Mouse (Mus musculus): Measurements from ENCODE around the gene Olfr1251. TPM values are rescaled to one million over a fixed set of nuclear protein-coding genes. Genes with fewer than 3 reads are reported as not detected.

The Olfr1251 gene
- not detected for polyA plus RNA-seq (2014; fragmentation: Illumina TruSeq; extraction: RNeasy Lipid Tissue Mini Kit (QIAGEN cat#74804); ENCODE audit: low replicate concordance)

DNA sequence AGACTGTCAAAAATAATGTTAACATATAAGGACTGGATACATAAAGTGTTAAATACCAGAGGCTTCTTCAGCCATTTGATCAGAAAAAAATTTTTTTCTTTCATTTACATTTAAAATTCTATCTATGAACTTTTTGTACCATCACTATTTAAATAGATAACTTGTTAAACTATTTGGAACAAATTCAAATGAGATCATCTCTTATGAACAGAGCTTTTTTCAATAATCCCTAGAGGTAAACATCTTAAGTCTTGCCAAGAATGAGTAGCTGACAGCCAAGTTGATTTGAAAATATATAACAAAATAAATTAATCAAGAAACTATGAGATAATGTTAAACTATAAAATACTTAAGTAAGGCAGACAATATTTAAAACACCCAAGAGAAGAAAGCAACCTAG, at the start of gene Olfr1251:
Gene Olfr1251, minus strand, starts transcription at position 101 of the 400 bp plus-strand sequence.

GRCm38 (mm10) chr2:89661367-89661766, 10.4 kb downstream of the Olfr1251 start, which contains the start of gene Olfr1250:
Gene Olfr1250, minus strand, starts transcription at chr2:89661467.

GRCm38 (mm10) chr2:89634883-89635282, 36.9 kb downstream of the Olfr1251 start, which contains the start of gene Olfr1249:
Gene Olfr1249, minus strand, starts transcription at chr2:89634983.

GRCm38 (mm10) chr2:89618145-89618544, 53.6 kb downstream of the Olfr1251 start, which contains the start of gene Olfr1248:
Gene Olfr1248, minus strand, starts transcription at chr2:89618245.

Other genes with a start within 250 kb of the Olfr1251 start
- not detected for gene Olfr1240, start 228.9 kb downstream of the Olfr1251 start, polyA plus RNA-seq (2014; fragmentation: Illumina TruSeq; extraction: RNeasy Lipid Tissue Mini Kit (QIAGEN cat#74804); ENCODE audit: low replicate concordance)
- gene Olfr1241, start 184.8 kb downstream of the Olfr1251 start, polyA plus RNA-seq (2014; fragmentation: Illumina TruSeq; extraction: RNeasy Lipid Tissue Mini Kit (QIAGEN cat#74804); ENCODE audit: low replicate concordance), result not detected
- gene Olfr1242, start 173.6 kb downstream of the Olfr1251 start, polyA plus RNA-seq (2014; fragmentation: Illumina TruSeq; extraction: RNeasy Lipid Tissue Mini Kit (QIAGEN cat#74804); ENCODE audit: low replicate concordance), result not detected
- gene Olfr1243, start 140.4 kb downstream of the Olfr1251 start, polyA plus RNA-seq (2014; fragmentation: Illumina TruSeq; extraction: RNeasy Lipid Tissue Mini Kit (QIAGEN cat#74804); ENCODE audit: low replicate concordance), result not detected
- gene Olfr1245, start 93.5 kb downstream of the Olfr1251 start, polyA plus RNA-seq (2014; fragmentation: Illumina TruSeq; extraction: RNeasy Lipid Tissue Mini Kit (QIAGEN cat#74804); ENCODE audit: low replicate concordance), result not detected
- gene Olfr1246, start 78.8 kb downstream of the Olfr1251 start, polyA plus RNA-seq (2014; fragmentation: Illumina TruSeq; extraction: RNeasy Lipid Tissue Mini Kit (QIAGEN cat#74804); ENCODE audit: low replicate concordance), result not detected
- not detected for gene Olfr1247, start 57.8 kb downstream of the Olfr1251 start, polyA plus RNA-seq (2014; fragmentation: Illumina TruSeq; extraction: RNeasy Lipid Tissue Mini Kit (QIAGEN cat#74804); ENCODE audit: low replicate concordance)
- not detected for gene Olfr1248, start 53.7 kb downstream of the Olfr1251 start, polyA plus RNA-seq (2014; fragmentation: Illumina TruSeq; extraction: RNeasy Lipid Tissue Mini Kit (QIAGEN cat#74804); ENCODE audit: low replicate concordance)
- gene Olfr1249, start 37.0 kb downstream of the Olfr1251 start, polyA plus RNA-seq (2014; fragmentation: Illumina TruSeq; extraction: RNeasy Lipid Tissue Mini Kit (QIAGEN cat#74804); ENCODE audit: low replicate concordance), result not detected
- gene Olfr1250, start 10.5 kb downstream of the Olfr1251 start, polyA plus RNA-seq (2014; fragmentation: Illumina TruSeq; extraction: RNeasy Lipid Tissue Mini Kit (QIAGEN cat#74804); ENCODE audit: low replicate concordance), result not detected
- gene Olfr1252, start 53.1 kb upstream of the Olfr1251 start, polyA plus RNA-seq (2014; fragmentation: Illumina TruSeq; extraction: RNeasy Lipid Tissue Mini Kit (QIAGEN cat#74804); ENCODE audit: low replicate concordance), result not detected
- not detected for gene Olfr1253, start 85.2 kb upstream of the Olfr1251 start, polyA plus RNA-seq (2014; fragmentation: Illumina TruSeq; extraction: RNeasy Lipid Tissue Mini Kit (QIAGEN cat#74804); ENCODE audit: low replicate concordance)
- gene Olfr1254, start 121.7 kb upstream of the Olfr1251 start, polyA plus RNA-seq (2014; fragmentation: Illumina TruSeq; extraction: RNeasy Lipid Tissue Mini Kit (QIAGEN cat#74804); ENCODE audit: low replicate concordance), result not detected
- not detected for gene Olfr1255, start 140.1 kb upstream of the Olfr1251 start, polyA plus RNA-seq (2014; fragmentation: Illumina TruSeq; extraction: RNeasy Lipid Tissue Mini Kit (QIAGEN cat#74804); ENCODE audit: low replicate concordance)
- not detected for gene Olfr1256, start 169.6 kb upstream of the Olfr1251 start, polyA plus RNA-seq (2014; fragmentation: Illumina TruSeq; extraction: RNeasy Lipid Tissue Mini Kit (QIAGEN cat#74804); ENCODE audit: low replicate concordance)
- gene Olfr48, start 176.3 kb upstream of the Olfr1251 start, polyA plus RNA-seq (2014; fragmentation: Illumina TruSeq; extraction: RNeasy Lipid Tissue Mini Kit (QIAGEN cat#74804); ENCODE audit: low replicate concordance), result not detected
- not detected for gene Olfr1257, start 206.5 kb upstream of the Olfr1251 start, polyA plus RNA-seq (2014; fragmentation: Illumina TruSeq; extraction: RNeasy Lipid Tissue Mini Kit (QIAGEN cat#74804); ENCODE audit: low replicate concordance)

All from small intestine, adult 10 weeks (tissue).